Mouse (Mus musculus) lung, embryonic 14.5 days (tissue): Measurements from ENCODE around the gene Xpo1. TPM values are rescaled to one million over a fixed set of nuclear protein-coding genes. Genes with fewer than 3 reads are reported as not detected.

Source experiments
- ATAC-seq: fragments of 200-750 bp; cut with Nextera tagmentation; 2 replicates; pipeline ENCODE4 v1.8.0; 2017; ENCODE audit warnings: mild to moderate bottlenecking, moderate TSS enrichment, moderate library complexity; ENCODE audit not compliant: insufficient read depth
- DNase-seq: peaks from one replicate; pipeline ENCODE4 v3.0.0-alpha.2; 2015
- H3K27ac ChIP-seq: fragments of 300-500 bp; sonication (generic); 2 replicates; pipeline ENCODE4 v1.5.1; 2014; ENCODE audit warnings: low read depth, mild to moderate bottlenecking, moderate library complexity
- H3K27me3 ChIP-seq: fragments of 300-500 bp; sonication (generic); 2 replicates; pipeline ENCODE4 v1.6.1; 2014; ENCODE audit warnings: low read length, control low read depth; ENCODE audit not compliant: insufficient read depth
- H3K36me3 ChIP-seq: fragments of 300-500 bp; sonication (generic); 2 replicates; pipeline ENCODE4 v1.6.1; 2014; ENCODE audit warnings: control low read depth; ENCODE audit not compliant: insufficient read depth
- H3K4me1 ChIP-seq: fragments of 300-500 bp; sonication (generic); 2 replicates; pipeline ENCODE4 v1.6.1; 2014; ENCODE audit warnings: antibody characterized with exemption, control low read depth; ENCODE audit not compliant: insufficient read depth
- H3K4me2 ChIP-seq: fragments of 300-500 bp; sonication (generic); 2 replicates; pipeline ENCODE4 v1.6.1; 2014; ENCODE audit warnings: mild to moderate bottlenecking
- H3K4me3 ChIP-seq: fragments of 300-500 bp; sonication (generic); 2 replicates; pipeline ENCODE4 v1.5.1; 2014; ENCODE audit warnings: low read depth, low read length
- H3K9ac ChIP-seq: fragments of 300-500 bp; sonication (generic); 2 replicates; pipeline ENCODE4 v1.6.1; 2014
- H3K9me3 ChIP-seq: fragments of 300-500 bp; sonication (generic); 2 replicates; pipeline ENCODE4 v1.6.1; 2016; ENCODE audit warnings: low read depth, low read length, control low read depth
- CTCF ChIP-seq: IDR thresholded peaks from 2 replicates; pipeline ENCODE4 v1.5.1; 2016; ENCODE audit warnings: antibody characterized with exemption, low read depth
- WGBS: fragments of 180-500 bp; shearing (Covaris S2); extraction: QIAGEN DNeasy Blood & Tissue Kit; methylation state at CpG from one replicate; pipeline ENCODE4 v1.1.7; 2014; 5-methylcytosine and 5-hydroxymethylcytosine counted together
- polyA plus RNA-seq: library from polyadenylated mRNA; unstranded; fragments of >200 nt; fragmentation: Nextera tagmentation; extraction: Ambion mirVana; gene quantifications from 2 replicates; pipeline ENCODE4 v1.2.1, GENCODE M21; 2014

Gene Xpo1
- polyA plus RNA-seq, 1 experiment from 2014 or later, result 150 TPM

DNA sequence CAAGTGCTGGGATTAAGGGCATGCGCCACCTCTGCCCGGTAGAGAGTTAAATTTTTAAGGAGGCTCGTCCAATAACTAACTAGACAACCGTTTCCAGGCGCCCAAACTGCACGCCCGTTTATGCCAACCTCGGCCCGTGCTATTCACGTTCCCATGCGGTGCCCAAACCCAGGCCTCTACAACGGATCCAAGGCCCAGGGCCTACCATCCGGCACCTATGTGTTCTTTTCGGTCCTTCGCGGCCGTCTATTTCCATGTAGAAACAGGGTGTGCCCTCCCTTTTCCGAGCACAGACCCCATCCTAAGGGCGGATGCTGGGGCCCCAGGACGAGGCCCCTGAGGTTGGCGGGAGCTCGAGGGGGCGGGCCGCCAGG is 801 bp upstream of the Xpo1 start:
- Histone ChIP-seq H3K9ac (peak overlapping the region; percentile 77), H3K9me3 (no peaks in the 10 kb centered on the region), H3K4me1 (peaks cover 8% of the 10 kb centered on the region), H3K36me3 (peaks cover 4% of the 10 kb centered on the region; the same call in 1 of the 2 replicates), H3K4me3 (peak overlapping the region; percentile 99), H3K27ac (peak overlapping the region; percentile 92), H3K27me3 (no peaks in the 10 kb centered on the region), H3K4me2 (peak overlapping the region; percentile 69)
- TF ChIP-seq CTCF, result no peak
- under 1% methylated on average over 24 of the region's 24 CpGs for WGBS
- ATAC-seq (no peak), DNase-seq (no peak)

DNA sequence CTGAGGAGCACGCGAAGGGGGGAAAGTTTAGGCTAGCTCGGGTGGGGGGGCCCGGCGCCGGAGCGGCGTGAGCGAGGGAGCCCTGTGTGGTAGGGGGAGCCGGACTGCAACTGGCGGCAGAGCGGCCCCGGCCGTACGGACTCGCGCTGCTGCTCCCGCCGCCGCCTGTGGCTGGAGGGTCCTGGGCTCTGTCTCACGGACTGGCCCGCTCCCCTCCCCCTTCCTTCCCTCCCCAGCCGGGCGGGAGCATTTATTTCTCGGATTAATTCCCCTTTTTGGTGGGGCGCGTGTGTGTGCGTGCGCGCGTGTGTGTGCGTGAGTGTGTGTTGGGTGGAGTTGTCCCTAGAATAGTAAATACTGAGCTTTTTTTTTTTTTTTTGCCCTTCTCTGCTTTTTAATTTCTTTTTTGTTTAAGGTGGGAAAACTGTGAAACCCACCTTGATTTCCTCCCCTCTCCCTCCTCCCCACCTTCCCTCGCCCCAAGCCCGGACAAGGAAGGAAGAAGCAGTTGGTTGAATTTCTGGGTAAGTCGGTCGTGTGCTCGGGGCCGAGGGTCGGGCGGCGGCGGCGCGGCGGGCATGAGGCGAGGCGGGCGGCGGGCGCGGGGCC is 457 bp downstream of the Xpo1 start:
- no peak for TF ChIP-seq CTCF
- Histone ChIP-seq H3K4me2 (peak overlapping the region; percentile 94), H3K27me3 (no peaks in the 10 kb centered on the region), H3K4me1 (peaks cover 8% of the 10 kb centered on the region), H3K36me3 (peaks cover 4% of the 10 kb centered on the region; the same call in 1 of the 2 replicates), H3K9ac (peak overlapping the region; percentile 100), H3K9me3 (no peaks in the 10 kb centered on the region), H3K4me3 (peak overlapping the region; percentile 99), H3K27ac (peak overlapping the region; percentile 100)
- DNase-seq (no peak), ATAC-seq (peak; percentile 18)
- WGBS, result under 1% methylated on average over 46 of the region's 51 CpGs

- Histone ChIP-seq H3K9me3 (no peaks in the 10 kb centered on the region), H3K4me1 (peaks cover 8% of the 10 kb centered on the region), H3K9ac (peak overlapping the region; percentile 100), H3K4me2 (peak overlapping the region; percentile 94), H3K4me3 (peak overlapping the region; percentile 99), H3K27ac (peak overlapping the region; percentile 100), H3K36me3 (peaks cover 7% of the 10 kb centered on the region), H3K27me3 (no peaks in the 10 kb centered on the region)
- no peak for ATAC-seq
- no peak for TF ChIP-seq CTCF
- peak; percentile 82 for DNase-seq
- under 1% methylated on average over 48 of the region's 48 CpGs for WGBS
These were observed 1.2 kb downstream of the Xpo1 start for GRCm38 (mm10) chr11:23256803-23257704.

GRCm38 (mm10) chr11:23259073-23259472 is 3.2 kb downstream of the Xpo1 start:
- Histone ChIP-seq H3K4me2 (peak overlapping the region; percentile 94), H3K36me3 (peaks cover 27% of the 10 kb centered on the region), H3K9me3 (no peaks in the 10 kb centered on the region), H3K27ac (no peak overlapping the region), H3K4me3 (peak overlapping the region; percentile 99), H3K9ac (no peak overlapping the region), H3K4me1 (peaks cover 8% of the 10 kb centered on the region), H3K27me3 (no peaks in the 10 kb centered on the region)
- no peak for TF ChIP-seq CTCF
- no peak for ATAC-seq
- no peak for DNase-seq
- 75% methylated on average over 4 of the region's 4 CpGs for WGBS

DNA sequence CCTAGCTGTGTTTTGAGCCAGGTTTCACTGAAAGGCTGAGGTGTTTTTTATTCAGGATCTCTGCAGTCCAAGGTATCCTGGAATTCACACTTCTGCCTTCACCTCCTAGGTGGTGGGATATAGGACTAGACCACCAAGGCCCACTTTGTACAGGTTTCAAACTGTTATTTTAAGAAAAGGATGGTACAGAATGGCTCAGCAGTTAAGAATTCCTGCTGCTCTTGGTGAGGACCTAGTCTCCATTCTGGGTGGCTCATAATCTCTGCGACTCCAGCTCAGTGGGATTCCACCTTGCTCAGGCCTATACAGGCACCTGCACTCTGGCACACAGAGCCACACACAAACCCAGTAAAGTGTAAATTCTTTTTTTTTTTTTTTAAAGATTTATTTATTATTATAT is 3.6 kb downstream of the Xpo1 start:
- no peaks in the 10 kb centered on the region for H3K9me3 ChIP-seq
- H3K27ac ChIP-seq, result no peak overlapping the region
- H3K27me3 ChIP-seq, result no peaks in the 10 kb centered on the region
- WGBS, result 73% methylated on average over 1 of the region's 1 CpGs
- peak overlapping the region; percentile 94 for H3K4me2 ChIP-seq
- DNase-seq, result no peak
- no peak overlapping the region for H3K9ac ChIP-seq
- no peak overlapping the region for H3K4me3 ChIP-seq
- no peak for TF ChIP-seq CTCF
- no peak for ATAC-seq
- H3K4me1 ChIP-seq, result peaks cover 8% of the 10 kb centered on the region
- H3K36me3 ChIP-seq, result peaks cover 31% of the 10 kb centered on the region

GRCm38 (mm10) chr11:23260186-23260585 is 4.3 kb downstream of the Xpo1 start:
- H3K36me3 ChIP-seq, result peaks cover 38% of the 10 kb centered on the region

GRCm38 (mm10) chr11:23261490-23261889 is 5.6 kb downstream of the Xpo1 start:
- TF ChIP-seq CTCF, result 0 out of 2 replicates have a peak, but pooled peaks have one; percentile 14
- WGBS, result 62% methylated on average over 3 of the region's 3 CpGs
- Histone ChIP-seq H3K9ac (no peak overlapping the region), H3K4me2 (no peak overlapping the region), H3K36me3 (peaks cover 51% of the 10 kb centered on the region), H3K27ac (no peak overlapping the region), H3K4me1 (peaks cover 8% of the 10 kb centered on the region), H3K27me3 (no peaks in the 10 kb centered on the region), H3K9me3 (no peaks in the 10 kb centered on the region), H3K4me3 (no peak overlapping the region)
- ATAC-seq (no peak), DNase-seq (peak; percentile 12)

More at GRCm38 (mm10) chr11:23260186-23260585, 4.3 kb downstream of the Xpo1 start:
- no peak for TF ChIP-seq CTCF
- peak overlapping the region; percentile 4; the same call in 1 of the 2 replicates for H3K4me2 ChIP-seq
- no peak overlapping the region for H3K4me3 ChIP-seq
- H3K4me1 ChIP-seq, result peaks cover 8% of the 10 kb centered on the region
- ATAC-seq (no peak), DNase-seq (no peak)
- no peak overlapping the region for H3K9ac ChIP-seq
- WGBS, result 84% methylated on average over 1 of the region's 1 CpGs
- no peak overlapping the region for H3K27ac ChIP-seq
- no peaks in the 10 kb centered on the region for H3K27me3 ChIP-seq
- no peaks in the 10 kb centered on the region for H3K9me3 ChIP-seq
